Mouse (Mus musculus) cerebellum, adult (tissue): ENCODE data around the gene Dennd4b.
A peak's percentile ranks its signal among the peaks of the same experiment; 100 is the strongest.
"Not testable (repeated sequence)": the region's sequence is repeated elsewhere in the genome, so short reads cannot be mapped to it uniquely, and the experiment has no call there.

Experiments
- ATAC-seq: cut with Nextera tagmentation; 2 replicates; pipeline ENCODE4 v1.9.2; 2017; ENCODE audit warnings: mild to moderate bottlenecking, moderate library complexity, mixed read lengths; ENCODE audit not compliant: insufficient number of reproducible peaks, low FRiP score, low TSS enrichment

Gene Dennd4b

GRCm38 (mm10) chr3:90275286-90275685 lies 10.3 kb downstream of the Dennd4b start:
- ATAC-seq, result peak; percentile 37; the same call in 1 of the 2 replicates

- ATAC-seq, result no peak
Measured at GRCm38 (mm10) chr3:90276858-90277257, 11.9 kb downstream of the Dennd4b start.

- ATAC-seq, result peak; percentile 87
Measured at GRCm38 (mm10) chr3:90277793-90278192, 12.8 kb downstream of the Dennd4b start.

- ATAC-seq, result peak; percentile 41; the same call in 1 of the 2 replicates
Measured at GRCm38 (mm10) chr3:90278211-90278610, 13.2 kb downstream of the Dennd4b start.

- ATAC-seq, result no peak
Measured at GRCm38 (mm10) chr3:90279216-90279615, 14.2 kb downstream of the Dennd4b start.

GRCm38 (mm10) chr3:90279743-90280142 lies 14.8 kb downstream of the Dennd4b start:
- ATAC-seq, result no peak

DNA sequence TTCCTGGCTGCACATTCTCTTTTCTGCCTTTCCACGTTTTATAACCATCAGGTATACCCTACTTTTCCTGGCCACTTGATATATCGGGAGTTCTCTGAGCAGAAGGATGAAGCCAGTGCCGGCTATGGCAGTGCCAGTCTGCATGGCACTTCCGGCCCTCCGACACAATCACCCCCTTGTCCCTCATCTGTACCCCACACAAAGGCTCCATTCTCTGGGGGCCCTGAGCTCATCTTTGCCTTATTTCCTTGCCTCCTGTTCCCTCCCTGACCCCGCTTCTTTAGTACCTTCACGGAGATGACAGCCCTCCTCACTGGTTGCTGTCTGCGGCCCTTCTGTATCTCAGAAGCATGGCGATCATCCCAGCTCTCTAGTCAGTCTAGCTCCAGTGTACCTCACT lies 15.7 kb downstream of the Dennd4b start:
- ATAC-seq, result no peak

GRCm38 (mm10) chr3:90284150-90284549 lies 19.2 kb downstream of the Dennd4b start:
- ATAC-seq, result no peak

DNA sequence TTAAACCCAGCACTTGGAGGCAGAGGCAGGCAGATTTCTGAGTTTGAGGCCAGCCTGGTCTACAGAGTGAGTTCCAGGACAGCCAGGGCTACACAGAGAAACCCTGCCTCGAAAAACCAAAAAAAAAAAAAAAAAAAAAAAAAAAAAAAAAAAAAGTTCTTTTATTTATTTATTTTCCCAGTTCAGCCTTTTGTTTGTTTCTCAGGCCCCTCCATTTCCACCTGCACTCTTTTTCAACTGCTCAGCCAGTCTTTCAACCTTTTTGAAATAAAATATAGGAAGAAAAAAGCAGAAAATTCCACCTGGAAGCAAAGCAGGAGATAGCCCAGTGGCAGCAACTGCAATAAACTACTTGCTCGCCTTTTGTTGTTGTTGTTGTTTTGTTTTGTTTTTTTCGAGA lies 24.4 kb downstream of the Dennd4b start:
- ATAC-seq, result not testable (repeated sequence)

DNA sequence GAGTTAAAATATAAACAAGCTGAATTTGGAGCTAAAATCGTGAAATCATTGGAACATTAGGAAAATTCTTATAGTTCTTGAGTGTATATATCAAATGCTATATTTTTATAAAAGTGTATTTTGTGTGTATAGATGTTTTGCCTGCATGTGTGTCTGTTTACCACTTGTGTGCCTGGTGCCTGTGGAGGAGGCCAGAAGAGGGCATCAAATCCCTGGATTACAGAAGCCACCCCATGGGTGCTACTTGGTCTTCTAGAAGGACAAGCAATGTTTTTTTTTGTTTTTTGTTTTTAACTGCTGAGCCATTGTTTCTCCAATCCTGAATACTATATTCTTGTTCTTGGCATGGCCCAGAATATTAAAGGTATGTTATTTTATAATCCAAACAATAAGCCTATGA lies 25.6 kb downstream of the Dennd4b start:
- ATAC-seq, result no peak

- ATAC-seq, result no peak
Measured at GRCm38 (mm10) chr3:90291982-90292344, 27.0 kb downstream of the Dennd4b start.

DNA sequence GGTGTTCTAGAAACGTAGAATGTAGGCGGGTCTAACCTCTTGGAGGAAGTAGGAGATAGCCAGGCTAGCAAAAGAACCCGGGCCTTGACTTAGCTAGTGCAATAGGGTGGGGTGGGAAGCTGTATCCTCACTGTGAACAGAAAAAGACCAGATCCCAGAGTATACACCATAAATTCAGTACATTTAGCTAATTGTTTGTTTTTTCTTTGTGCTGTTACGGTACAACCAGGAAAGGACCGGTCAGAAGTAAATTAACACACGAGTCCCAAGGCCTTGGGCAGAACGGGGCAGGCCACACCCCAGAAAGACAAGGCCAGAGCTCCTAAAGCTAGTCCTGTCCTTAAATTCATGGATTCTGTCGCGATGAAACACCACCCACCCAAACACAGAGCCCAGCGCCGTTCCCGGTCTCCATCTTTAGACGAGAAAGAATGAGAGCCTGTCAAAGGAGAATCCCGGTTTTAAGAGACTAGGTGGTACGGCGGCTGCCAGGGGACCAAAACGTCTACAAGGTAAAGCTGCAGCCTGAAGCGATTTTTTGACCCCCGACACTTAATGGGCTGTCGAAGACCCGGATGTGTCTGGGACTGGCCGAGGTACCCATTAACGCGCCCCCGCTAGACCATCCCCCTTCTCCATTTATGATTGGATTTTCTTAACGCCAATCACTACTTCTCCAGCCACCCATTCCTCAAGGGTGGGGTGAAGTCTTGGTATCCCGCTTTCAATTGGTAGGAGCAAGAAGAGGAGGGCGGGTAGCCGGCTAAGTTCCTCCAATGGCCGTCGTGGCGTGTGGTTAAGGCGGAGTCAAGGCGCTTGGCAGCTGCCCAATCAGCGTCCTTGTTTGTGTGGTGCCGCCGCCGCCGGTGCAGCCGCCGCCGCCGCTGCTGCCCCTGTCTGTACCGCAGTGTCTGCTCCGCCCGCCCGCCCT lies 27.6 kb downstream of the Dennd4b start, which contains the start of gene Gatad2b:
Gene Gatad2b (plus strand): TSS at position 834 of the 931 bp plus-strand sequence.
- ATAC-seq, result peak; percentile 99

DNA sequence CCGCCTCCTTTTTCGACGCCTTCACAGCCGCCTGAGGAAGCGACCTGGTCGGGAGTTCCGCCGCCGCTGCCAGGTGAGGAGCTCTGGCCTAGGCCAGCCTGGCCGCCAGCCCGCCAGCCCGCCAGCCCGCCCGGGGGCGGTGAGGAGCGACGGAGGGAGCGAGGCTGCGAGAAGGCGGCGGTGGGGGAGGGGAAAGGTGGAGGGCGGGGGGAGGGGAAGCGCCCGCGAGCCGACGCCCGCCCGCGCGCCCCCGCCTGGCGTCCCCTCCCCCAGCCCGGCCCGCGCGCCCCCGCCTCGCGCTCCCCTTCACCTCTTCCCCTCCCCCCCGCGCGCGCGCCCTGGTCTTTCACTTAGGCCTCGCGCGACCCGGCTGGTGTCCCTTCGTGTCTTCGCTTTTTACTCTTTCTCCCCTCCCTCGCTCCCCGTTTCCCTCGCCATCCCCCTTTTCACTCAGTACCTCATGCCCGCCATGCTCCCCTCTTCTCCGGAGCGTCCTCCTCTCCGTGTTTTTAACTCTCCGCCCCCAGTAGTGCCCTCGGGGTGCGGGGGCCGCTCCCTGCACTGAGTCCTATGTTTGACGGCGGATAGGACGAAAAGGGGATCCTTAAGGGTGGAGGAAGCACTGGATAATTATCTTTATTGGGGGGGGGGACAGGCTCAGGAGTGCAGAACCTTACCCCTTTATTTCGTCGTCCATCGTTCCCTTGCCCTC lies 28.5 kb downstream of the Dennd4b start:
- ATAC-seq, result no peak

DNA sequence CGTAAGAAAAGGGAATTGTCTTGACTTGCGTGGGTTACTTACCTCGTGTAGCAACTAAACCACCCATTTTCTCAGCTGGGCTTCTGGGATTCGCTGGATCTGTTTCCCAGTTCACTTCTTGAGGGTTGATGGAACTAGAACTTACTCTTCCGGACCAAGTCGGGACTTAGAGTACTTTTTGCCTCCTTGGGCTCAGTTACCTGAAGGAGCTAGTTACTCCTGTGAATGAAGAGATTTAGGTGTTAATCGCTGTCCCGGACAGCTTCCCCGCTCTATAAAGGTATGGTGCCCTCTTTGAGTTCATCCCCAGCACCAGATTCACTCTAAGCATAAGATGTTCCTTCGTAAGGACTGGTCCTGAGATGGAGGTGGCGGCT lies 29.1 kb downstream of the Dennd4b start:
- no peak for ATAC-seq

DNA sequence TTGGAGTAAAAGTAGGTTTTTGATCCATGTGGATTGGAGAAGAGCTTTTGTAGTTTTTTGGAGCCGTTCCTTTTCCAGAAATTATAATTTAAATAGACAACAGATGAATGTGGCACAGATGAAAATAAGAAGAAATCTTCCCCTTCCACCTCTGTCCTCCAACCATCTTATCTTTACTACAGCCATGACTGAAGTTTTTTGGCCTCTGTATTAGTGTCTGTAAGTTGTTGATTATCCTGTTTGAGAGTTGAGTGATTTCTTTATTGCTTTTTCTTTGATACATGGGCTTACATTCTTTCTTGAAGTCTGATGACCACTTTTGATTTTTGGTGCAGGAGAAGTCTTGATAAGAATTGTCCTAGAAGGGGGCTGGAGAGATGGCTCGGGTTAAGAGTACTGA lies 29.7 kb downstream of the Dennd4b start:
- no peak for ATAC-seq

- no peak for ATAC-seq
Measured at GRCm38 (mm10) chr3:90305801-90306200, 40.8 kb downstream of the Dennd4b start.

- no peak for ATAC-seq
Measured at GRCm38 (mm10) chr3:90309589-90309988, 44.6 kb downstream of the Dennd4b start.

GRCm38 (mm10) chr3:90313367-90313766 lies 48.4 kb downstream of the Dennd4b start:
- no peak for ATAC-seq

DNA sequence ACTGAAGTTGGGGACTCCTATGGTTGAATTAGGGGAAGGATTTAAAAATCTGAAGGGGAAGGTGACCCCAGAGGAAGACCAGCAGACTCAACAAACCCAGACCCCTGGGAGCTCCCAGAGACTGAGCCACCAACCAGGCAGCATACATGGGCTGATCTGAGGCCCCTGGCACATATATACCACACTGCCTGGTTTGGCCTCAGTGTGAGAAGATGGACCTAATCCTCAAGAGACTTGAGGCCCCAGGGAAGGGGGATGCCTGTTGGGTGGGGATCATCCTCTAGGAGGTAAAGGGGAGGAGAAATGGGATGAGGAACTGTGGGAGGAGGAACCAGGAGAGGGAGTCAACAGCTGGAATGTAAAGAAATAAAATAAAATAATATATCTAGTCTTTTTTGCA lies 49.3 kb downstream of the Dennd4b start:
- ATAC-seq, result no peak

- ATAC-seq, result no peak
Measured at GRCm38 (mm10) chr3:90322289-90322688, 57.3 kb downstream of the Dennd4b start.

- ATAC-seq, result no peak
Measured at GRCm38 (mm10) chr3:90323119-90323518, 58.1 kb downstream of the Dennd4b start.
